Mouse (Mus musculus) thymus, adult 18-20 months (tissue): Measurements from ENCODE around the gene Rhobtb1.

ENCODE experiments used
- DNase-seq, 2 experiments: peaks; one replicate each; pipeline ENCODE4 v3.0.0; 2022; ENCODE audit warnings: mixed read lengths in 2 of 2

Gene Rhobtb1

DNA sequence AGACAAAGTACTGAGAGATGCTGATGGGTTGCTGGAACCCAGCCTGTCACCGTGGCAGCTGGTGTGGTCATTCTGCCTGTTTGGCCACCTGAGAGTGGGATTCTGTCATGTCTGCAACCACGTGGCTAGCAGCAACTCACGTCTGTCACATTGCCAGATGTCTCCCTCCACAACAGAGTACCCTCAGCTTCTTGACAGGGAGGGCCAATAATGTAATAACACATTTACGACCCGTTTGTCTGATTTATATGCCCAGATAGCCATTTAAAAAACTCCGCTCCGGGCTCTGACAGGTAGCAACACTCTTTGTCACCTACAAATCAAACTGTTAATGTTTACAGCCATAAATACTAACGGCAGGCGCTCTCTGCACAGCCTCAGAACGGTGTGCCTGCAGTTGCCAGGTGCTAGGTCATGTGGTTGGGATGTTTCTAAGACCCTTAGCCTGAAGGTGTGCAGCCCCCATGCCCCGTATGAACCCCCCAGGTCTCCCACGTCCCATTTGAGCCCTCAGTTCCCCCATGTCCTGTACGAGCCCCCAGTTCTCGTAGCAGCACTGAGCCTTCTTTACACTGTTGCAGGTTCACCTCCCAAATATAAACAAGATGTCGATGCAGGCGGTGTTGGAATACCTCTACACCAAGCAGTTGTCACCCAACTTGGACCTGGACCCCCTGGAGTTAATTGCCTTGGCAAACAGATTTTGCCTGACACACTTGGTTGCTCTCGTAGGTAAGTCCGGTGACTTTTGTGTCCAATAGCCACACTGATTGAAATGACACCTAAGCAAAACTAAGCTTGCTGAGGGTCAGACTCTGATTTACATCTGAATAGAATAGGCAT lies 127.8 kb downstream of the Rhobtb1 start:
- no peak for DNase-seq

DNA sequence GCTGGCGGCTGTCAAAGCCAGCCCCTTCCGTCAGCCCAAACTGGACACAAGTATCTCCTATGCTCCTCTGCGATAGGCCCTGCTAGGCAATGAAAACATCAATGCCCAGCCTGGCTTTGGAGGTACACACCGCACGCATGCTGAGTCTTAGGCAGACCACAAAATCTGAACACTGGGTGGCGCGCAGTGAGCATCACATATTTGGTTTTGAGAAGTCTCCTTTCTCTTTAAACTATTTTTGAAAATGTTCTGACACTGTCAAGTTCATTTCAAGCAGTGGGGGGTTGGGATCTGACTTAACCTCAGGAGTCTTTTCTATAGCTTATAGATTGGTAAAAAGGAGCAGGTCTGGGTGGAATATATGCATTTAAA lies 128.4 kb downstream of the Rhobtb1 start:
- DNase-seq = no peak

DNA sequence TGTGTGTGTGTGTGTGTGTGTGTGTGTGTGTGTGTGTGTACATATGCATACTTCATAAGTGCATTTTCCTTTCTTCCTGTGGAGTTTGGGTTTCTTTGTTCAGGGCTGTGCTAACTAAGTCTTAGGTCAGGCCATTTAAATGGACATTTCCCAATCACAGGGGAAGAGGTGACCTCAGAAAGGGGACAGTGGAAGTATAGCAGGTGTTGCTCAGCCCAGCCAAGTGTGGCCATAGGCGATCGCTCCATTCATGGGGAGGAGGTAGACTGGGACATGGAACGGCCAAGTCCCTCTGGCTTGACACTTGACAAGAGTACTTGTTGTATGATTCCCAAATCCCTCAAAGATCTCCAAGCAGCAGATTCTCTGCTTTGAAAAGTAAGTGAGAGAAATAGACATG lies 135.7 kb downstream of the Rhobtb1 start:
- DNase-seq = no peak

DNA sequence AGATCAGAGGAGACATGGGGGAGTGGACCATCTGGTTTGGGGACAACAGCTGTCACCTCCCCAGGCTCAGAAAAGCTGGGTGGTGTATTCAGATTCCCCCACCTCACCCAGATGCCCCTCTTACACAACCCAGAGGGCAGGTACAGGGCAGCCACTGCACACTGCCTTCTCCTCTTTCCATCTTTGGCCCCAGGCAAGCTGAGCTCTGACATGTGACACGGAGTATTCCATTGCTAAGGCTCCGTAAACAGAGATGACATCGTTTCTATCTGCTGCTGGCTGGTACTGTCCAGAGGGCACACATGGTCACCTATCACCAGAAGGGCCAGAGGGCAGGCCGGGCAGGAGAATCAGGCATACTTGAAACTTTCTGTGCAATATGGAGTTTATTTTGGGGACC lies 136.9 kb downstream of the Rhobtb1 start:
- DNase-seq = no peak

DNA sequence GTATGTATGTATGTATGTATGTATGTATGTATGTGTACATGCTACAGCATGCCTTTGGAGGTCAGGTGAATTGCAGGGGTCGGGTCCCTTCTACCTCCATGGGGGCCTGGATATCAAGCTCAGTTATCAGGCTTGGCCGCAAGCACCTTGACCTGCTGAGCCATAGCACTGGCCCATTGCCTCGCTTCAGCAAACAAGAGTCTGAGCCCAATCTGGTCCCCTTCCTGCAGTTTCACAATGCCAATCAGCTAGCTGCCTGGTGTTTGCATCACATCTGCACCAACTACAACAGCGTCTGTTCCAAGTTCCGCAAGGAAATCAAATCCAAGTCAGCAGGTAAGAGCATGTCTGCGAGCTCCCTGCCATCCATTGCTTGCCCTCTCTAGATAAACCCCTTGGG lies 137.5 kb downstream of the Rhobtb1 start:
- no peak for DNase-seq

DNA sequence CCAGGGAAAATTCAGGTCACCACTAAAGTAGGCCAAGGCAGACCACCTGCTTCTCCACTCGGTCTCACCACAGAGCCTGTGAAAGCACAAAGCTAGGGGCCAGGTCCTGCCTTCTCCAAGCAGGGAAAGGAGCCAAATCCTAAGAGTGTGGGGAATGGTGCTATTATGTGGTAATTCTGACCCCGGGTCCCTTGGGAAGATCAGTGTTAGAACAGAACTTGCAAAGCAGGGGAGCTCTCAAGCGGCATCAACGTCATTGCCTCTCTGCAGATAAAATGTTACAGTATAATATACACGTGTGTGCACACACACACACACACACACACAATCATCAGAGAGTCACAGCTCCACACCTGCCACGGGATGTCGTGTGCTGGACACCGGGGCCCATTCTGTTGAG lies 139.5 kb downstream of the Rhobtb1 start:
- DNase-seq = no peak

DNA sequence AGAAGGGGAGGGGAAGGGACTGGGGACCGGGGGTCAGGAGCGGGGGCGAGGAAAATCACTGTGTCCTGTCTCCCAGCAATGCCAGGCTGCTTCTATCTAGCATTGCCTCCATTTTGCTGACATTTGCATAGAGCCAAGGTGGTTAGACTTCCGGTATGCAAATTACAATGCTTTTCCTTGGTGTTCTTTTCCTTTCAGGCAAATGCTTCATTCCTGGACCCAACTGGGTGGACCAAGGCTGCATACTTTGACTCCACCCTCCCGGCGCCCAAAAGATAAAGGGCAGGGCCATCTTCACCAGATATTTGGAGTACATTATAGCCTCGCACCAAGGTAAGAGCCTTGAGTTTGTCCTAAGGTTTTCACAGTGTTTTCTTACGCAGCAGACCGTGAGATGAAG lies 144.7 kb downstream of the Rhobtb1 start:
- no peak for DNase-seq

DNA sequence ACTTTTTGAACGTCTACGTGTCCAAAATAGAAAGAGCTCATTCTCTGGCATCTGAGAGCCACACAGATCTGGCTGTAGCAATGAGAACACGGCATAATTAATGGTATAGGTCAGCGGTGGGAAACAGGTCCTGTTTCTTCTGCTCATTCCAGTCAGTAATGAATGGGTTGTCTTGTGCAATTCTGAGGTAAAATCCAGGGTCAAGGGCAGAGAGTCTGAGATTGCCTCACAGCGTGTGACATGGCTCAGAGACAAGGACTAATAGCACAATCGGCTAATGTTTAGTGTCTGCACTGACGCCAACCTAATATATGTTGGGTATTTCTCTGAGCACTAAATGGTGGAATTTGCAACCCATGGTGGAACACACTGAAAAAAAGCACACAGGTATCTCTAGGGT lies 148.8 kb downstream of the Rhobtb1 start:
- DNase-seq = no peak

DNA sequence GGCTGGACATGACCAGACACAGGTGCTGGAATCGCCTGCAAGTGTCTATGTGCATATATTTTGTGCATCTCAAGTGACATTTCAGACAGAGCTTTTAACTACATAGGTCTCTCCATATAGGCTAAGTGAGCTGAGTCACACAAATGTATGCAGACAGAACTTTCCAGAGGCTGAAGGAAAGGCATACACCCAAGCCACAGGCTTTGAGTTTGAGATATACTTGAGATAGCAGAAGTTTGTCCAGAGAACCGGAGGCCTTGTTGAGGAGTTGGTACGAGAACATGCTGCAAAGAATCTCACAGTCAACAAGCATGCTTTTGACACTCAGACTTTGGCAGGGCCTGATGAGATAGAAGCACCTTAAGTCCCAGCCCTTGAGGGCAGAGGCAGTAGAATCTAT lies 151.4 kb downstream of the Rhobtb1 start:
- DNase-seq = no peak

DNA sequence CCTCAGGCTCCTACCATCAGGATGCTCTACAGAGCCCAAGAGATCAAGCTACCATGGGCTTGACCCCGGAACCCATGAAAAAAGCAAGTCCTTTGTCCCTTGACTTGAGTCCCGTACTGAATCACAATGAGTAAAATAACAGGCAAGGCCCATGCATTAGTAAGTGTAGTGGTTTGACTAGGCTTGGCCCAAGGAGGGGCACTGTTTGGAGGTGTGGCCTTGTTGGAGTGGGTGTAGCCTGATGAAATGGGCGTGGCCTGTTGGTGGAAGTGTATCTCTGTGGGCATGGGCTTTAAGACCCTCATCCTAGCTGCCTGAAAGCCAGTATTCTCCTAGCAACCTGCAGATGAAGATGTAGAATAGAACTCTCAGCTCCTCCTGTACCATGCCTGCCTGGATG lies 153.6 kb downstream of the Rhobtb1 start:
- no peak for DNase-seq

DNA sequence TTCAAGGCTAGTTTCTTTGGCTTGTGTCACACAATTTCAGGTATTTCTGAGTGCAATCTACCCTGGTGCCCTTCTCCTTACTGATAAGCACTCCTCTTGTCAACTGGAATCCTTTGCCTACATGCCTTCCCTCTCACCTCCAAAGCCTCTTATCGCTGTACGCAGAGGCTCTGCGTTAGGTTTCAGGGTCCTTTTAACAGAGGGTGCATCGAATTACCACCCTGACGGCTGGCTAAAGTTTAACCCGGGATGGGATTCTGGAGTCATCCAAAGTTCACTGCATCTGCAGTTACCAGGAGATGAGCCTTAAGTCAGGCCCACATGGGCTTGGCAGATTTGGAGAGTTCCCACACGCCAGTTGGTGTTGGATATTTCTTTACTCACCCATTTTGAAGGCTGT lies 154.4 kb downstream of the Rhobtb1 start:
- DNase-seq = no peak

DNA sequence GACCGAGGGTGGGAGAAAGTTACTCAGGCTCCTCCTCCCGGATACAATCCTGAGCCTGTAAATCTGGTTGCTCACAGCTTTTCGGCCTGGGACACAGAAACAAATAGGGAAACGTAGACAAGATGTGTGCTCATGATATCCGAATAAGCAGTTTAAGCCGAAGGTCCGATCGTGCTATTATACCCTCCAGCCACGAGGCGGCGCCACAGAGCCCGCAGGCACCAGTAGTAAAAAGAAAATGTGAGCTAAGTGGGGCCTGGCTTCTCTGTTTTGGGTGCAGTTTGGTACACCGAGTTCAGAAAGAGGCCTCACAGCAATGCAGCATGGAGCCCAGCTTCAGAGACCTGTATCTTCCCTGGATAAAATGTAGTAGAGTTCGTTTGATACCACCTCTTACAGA lies 155.0 kb downstream of the Rhobtb1 start:
- no peak for DNase-seq

DNA sequence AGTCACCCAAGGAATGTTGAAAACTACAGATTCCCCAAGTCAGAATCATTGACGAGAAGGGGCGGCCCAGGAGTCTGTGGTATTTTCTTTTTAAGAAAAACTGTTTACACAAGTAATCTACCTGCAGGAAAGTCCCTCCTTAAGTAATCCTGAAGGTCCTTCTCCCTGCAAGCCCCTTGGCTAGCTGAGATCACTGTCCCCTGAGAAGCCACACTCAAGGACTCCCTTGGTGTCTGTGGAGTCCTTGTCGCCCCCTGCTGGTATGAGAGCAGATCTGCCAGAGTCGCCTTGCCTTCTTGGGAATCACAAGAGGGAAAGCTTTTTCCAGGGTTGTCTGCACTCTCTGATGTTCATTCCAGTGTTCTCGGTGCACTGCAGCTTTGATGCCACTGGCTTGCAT lies 155.8 kb downstream of the Rhobtb1 start:
- no peak for DNase-seq

DNA sequence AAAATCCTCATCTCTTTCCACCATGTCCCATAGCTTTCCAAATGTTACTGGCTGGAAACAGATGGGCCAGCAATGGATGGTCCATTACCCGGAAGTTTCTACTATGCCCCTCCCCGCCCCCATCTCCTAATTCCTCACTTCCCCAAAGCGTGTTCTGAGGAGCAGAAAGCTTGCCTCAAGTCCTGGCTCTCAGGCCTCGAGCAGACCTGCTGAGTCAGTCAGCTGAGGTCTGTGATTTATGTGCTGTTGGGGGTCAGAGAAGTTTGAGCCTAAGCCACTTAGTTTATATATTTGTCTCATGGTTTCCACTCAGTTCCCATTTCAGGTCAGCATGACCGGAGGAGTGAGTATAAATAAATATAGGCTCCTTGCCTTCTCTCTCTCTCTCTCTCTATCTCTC lies 157.9 kb downstream of the Rhobtb1 start:
- no peak for DNase-seq

DNA sequence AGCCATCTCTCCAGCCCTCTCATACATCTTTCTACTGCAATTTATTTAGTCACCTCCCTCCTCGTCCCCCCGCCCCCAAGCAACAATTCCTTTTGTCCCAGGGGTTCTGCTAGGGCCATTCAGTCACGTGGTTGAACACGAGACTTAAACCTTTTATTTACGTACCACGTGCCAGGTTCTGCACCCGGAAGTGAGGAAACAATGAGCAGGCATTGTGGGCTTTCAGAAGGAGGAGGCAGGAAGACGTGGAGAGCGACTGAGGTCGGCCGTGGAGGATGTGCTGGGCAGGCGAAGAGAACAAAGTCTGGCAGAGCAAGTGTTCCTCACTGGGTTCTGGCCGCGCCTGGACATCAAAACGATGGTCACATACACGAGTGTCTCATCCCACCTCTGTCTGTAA lies 160.6 kb downstream of the Rhobtb1 start:
- no peak for DNase-seq

DNA sequence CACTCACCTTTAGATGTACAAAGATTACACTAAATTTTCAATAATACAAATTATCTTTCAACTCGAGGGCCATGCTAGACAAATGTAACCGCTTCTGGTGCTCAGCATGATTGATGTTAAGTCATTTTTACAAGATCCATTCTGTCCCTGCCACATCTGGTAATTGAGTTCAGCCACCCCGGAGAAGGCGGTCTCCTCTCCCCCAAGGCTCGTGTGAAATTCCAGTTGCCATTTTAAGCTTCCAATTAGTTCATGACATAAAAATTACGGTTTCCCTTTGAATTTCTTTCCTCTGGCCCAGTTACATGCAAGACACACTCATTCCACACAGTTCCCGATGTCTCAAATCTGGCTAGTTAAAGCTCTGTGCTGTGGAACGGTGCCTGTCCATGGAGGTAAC lies 162.7 kb downstream of the Rhobtb1 start:
- no peak for DNase-seq

DNA sequence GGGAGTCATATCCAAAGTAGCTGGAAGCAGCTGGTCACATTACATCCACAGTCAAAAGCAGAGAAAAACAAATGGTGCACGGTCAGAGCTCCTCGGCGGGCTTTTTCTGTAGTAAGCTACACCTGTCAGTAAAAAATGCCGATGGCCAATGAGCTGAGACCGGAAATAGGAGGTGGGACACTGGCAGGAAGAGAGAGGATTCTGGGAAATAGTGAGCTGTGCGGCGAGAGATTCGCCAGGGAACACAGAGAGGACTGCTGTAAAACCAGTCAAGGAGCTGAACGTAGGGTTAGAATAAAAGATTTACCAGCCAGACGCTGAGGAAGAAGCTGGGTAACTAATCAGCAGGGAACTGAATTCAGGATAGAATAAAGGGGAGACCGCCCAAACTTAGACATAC lies 167.3 kb downstream of the Rhobtb1 start:
- no peak for DNase-seq

DNA sequence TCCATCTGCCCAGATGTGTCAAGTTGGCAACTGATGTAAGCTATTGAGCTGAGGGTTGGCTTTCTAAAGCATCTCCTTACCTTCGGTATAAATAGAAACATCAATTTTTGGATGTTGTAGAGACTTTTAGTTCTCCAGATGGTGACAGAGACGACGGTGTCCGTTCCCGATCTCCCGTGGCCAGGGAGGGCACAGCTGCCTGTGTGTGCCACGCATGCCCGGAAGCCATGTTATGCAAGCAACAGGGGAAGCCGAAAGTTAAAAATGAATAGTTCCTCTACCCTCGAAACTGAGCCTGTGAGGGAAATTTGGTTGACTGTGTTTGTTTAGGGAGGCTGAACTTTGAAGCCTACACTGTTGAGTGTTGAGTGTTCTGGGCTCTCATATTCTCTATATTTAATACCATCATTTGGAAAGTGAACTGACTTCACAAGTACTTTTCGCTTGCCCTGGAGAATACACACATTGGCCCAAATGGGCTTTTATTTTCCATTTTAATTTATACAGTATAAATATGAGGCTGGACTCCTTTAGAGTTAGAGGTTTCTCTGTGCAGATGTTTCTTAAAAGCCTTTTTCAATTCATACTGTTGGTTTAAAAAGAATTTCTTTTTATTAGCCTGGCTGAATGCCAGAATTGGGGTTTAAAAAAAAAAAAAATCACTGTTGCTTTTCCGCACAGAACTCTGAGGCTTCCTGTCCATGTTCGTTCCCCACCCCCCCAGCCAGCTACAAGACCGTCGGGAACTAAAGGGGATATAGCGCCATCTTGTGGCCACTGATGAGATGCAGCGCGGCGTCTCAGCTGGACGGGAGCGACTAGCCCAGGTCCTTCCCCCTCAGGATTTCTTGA lies 169.7 kb downstream of the Rhobtb1 start:
- peak; percentile 16 to 42 for DNase-seq

DNA sequence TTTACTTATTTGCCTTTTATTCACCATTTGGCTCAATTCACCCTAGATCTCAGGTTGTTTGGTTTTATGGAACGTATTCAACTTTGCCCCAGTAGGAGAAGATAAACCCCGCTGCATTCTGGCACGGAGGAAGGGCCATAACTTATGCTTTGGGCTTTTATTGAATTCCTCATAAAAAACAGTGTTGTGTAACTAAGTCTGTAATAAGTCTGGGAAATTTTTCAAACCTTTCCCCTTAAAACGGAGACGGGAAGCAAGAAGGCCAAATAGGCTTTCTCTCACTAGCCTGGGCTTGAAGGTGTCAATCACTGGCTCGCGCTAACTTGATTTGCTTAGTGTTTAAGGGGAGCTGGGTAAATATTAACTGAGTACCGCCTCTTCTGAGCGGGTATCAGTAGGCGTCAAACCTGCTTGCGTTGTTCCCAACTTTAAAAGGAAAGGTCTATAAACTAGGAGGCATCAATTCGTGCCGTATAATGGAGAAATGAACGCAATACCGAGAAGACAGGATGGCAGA lies 170.3 kb downstream of the Rhobtb1 start:
- no peak for DNase-seq

DNA sequence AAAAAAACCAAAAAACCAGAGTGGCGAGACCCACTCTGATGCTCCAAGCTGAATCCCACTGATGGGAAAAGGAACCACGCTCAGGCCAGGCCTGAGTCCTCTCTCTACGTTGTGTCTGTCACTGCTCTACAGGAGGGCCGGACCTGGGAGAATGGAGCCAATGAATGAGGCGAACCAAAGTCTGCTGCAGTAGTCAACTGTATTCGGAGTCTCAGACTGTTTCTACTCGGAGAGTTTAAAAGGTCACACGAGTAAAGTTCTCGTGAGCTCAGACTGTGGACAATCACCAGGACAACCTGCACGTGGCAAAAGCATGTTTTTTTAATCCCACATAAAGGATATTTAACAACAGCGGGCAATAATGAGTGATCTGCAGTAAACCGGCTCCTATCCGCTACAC lies 172.8 kb downstream of the Rhobtb1 start:
- DNase-seq = no peak

DNA sequence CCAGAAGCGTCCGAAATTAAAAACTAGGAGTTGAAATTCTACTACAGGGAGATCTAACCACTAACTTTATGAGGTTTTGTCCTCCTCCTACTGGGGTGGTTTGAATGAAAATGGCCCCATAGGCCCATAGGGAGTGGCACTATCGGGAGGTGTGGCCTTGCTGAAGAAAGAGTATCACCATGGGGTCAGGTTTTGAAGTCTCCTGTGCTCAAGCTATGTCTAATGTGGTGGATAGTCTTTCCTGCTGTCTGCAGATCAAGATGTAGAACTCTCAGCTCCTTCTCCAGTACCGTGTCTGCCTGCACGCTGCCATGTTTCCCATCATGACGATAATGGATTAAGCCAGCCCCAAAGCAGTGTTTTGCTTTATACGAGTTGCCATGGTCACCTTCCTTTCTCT lies 173.6 kb downstream of the Rhobtb1 start:
- no peak for DNase-seq

DNA sequence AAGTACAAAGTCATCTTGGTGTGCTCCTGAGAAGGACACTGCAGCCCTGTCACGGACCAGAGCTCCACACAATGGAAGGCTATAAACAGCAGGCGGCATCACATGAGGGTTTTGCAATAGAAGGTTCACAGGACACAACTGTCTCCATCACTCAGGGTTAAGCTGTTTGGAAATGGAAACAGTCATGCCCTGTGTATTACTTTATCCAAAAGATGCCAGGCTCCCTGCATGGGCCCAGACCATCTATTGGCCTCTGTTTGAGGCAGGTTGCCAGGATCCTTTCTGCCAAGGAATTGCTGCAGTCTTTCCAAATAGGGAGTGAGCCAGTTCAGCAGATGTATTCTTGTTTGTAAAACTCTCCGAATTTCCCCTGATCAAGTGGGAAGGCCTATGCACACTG lies 175.2 kb downstream of the Rhobtb1 start:
- no peak for DNase-seq

DNA sequence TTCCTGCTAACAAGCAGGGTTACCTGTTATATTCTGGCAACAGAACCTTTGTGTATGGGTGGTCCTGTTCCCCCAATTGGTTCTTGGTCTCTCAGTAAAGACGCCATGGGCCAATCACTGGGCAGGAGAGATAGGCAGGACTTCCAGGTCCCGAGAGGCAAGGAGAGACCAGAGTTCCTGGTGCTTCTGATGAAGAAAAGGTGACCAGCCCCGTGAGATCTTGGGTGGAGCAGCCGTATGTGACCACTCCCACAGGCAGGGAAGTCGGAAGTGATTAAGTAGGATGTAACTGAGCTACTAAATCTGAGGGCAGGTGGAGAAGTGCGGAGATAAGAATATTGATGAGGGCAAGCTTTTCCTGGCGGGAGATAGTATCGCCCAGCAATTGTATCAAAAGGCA lies 176.1 kb downstream of the Rhobtb1 start:
- no peak for DNase-seq

DNA sequence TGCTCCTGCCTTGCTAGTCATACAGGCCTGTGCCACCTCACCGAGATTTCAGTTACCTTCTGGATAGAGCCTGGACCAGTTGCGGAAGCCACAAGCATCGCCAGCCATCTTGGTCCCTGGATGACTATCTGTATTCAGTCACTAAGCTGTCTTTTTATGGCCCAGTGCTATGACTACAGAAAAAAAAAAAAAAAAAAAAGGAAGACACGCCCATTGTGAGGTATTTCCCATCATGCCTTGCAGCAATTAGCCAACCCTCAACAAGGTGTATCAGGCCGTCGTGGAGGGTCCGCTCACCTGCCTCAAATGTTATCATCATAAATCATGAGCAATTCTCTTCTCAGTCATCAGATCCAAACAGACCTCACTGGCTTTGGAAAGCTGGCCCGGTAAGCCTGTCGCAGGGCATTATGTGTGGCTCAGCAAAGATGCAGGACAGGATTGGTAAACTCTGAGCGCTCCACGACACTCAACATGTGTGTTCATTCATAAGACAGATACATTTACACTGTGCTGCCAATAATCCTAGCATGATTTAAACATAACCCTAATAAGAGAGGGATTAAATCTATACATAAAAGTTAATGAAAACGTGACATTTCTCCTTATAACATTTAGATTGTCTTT lies 176.9 kb downstream of the Rhobtb1 start:
- no peak for DNase-seq
